Mouse (Mus musculus) brain, embryonic 14.5 days (tissue): ENCODE results near the gene March4.

Source experiments
- CTCF ChIP-seq: fragments of 200-500 bp; IDR thresholded peaks from 2 replicates; pipeline ENCODE4 v1.5.1; 2012; ENCODE audit warnings: inconsistent platforms, mild to moderate bottlenecking, moderate library complexity, borderline replicate concordance; ENCODE audit not compliant: insufficient read depth, insufficient read length; ENCODE audit errors: extremely low read depth
- POLR2A ChIP-seq: fragments of 200-500 bp; IDR thresholded peaks from 2 replicates; pipeline ENCODE4 v1.6.1; 2012; ENCODE audit warnings: mild to moderate bottlenecking, inconsistent platforms, borderline replicate concordance; ENCODE audit not compliant: poor library complexity, insufficient read depth, insufficient read length, severe bottlenecking; ENCODE audit errors: extremely low read depth

GRCm38 (mm10) chr1:72523601-72524000 lies 13.1 kb downstream of the March4 start:
- TF ChIP-seq CTCF (no peak), POLR2A (no peak)
